Mouse (Mus musculus) gastrocnemius, postnatal 36 days (tissue): ENCODE results near the gene Hist1h2bn. TPM values are rescaled to one million over a fixed set of nuclear protein-coding genes. Genes with fewer than 3 reads are reported as not detected.
"Not testable (repeated sequence)": the region's sequence is repeated elsewhere in the genome, so short reads cannot be mapped to it uniquely, and the experiment has no call there.

Experiments
- DNase-seq, 2 experiments: peaks; one replicate each; pipeline ENCODE4 v3.0.0; 2022
- intact Hi-C: fragments of 180-260 bp; cut with DNase I; formaldehyde crosslinking; loops from one replicate; pipeline ENCODE4 v1.15.1; 2025
- long read RNA-seq, 2 experiments: library from polyadenylated mRNA; stranded (forward); transcript quantifications; one replicate each; pipeline ENCODE4 v2.0.0; 2021
- total RNA-seq, 2 experiments: library from RNA; stranded (reverse); gene quantifications; 2 replicates each; pipeline ENCODE4 v1.2.3; 2021

Hist1h2bn gene
- 1 to 10 TPM; 6.9 to 9.3 TPM for total RNA-seq
- long read RNA-seq, experiment 1 = 0 reads
- long read RNA-seq, experiment 2 = 0 reads

GRCm38 (mm10) chr13:21753524-21754285, at the start of gene Hist1h2bn, which contains the start of gene Hist1h2ak:
Gene Hist1h2bn (plus strand): TSS chr13:21754123.
Gene Hist1h2ak (minus strand): TSS chr13:21753827.
- intact Hi-C loops = not testable (repeated sequence)
- peak in 1 of 2 experiments; percentile 30 for DNase-seq

DNA sequence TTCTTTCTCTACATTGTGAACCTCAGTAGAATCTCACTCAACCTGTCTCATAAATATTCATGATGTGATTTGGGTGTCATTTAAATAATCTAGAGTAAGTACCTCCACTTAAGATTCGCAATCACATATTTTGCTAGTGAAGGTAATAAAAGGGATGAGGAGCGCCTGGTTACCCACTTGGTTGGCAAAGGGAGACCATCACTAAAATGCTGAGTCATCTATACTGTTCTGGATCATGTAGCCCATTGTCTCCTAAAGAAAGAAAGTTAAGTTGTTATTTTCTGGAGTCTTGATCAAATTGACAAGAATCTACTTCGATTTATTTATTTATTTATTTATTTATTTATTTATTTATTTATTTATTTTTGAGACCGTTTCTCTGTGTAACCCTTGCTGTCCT, 47.3 kb upstream of the Hist1h2bn start:
- intact Hi-C loops = no loop called here
- DNase-seq = no peak

DNA sequence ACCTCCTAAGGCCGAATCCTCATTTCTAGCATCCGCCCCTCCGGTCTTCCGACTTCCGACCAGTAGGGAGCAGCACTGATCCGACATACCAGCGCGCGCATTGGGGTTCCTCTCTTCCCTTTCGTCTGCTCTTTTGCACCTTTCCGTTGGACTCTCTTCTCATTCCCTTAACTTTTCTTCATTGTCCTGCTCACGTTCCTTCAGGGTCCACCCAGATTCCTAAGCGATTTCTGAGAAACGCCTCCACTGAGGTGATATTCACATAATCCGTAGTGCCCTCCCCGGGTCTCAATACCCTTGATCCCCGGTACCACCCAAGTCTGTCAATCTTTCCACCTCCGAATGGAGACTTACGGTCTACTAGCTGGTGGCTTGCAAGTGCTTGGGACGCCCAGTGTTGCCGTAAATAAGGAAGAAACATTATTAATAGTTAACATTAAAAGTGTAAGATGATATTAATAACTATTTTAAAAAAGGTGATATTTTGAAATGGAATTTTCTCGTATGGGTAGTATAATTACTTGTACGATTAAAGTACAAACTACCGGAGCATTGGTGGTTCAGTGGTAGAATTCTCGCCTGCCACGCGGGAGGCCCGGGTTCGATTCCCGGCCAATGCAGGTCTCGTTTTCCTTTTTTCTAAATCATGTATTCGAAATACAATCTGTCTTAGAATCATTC, 43.8 kb upstream of the Hist1h2bn start:
- intact Hi-C loops = loop anchor here (5.0 to 10.0 kb wide), 6 partner anchors 75 to 1875 kb away; partner anchors contain the start of genes Abt1, Hist1h1b, Hist1h2an and Hist1h2bp
- peak; percentile 78 to 82 for DNase-seq

DNA sequence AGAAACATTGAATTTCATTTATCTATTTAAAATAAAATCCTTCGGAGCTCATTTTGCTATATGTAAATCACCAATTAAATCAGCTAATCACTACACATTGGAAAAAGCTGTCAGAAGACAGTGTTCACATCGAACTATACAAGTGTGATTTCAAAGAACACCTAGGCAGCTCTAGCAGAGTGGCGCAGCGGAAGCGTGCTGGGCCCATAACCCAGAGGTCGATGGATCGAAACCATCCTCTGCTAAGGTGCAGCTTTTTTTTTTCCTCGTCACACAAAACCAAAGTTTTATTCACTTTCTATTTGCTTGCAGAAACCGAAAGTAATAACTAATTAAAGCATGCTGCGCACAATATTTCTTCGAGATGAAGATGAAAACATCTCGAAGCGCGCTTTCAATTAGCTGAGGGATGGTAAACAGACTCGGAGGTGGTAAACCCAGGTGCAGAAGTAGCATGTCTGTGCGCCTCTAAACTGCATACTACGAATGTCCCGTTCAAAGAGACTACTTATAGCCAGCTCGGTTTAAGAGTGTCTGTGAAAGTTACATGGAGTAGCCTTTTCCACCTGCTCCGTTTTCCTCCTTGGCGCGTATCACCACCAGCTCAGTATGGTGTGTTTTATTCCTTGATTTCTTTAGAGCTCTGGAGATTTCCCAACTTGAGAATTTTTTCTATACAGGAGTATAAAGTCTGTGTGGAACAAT, 43.0 kb upstream of the Hist1h2bn start:
- intact Hi-C loops = loop anchor here (5.0 to 10.0 kb wide), 6 partner anchors 74 to 1874 kb away; partner anchors contain the start of genes Abt1, Hist1h1b, Hist1h2an and Hist1h2bp
- DNase-seq = peak; percentile 54 to 58

DNA sequence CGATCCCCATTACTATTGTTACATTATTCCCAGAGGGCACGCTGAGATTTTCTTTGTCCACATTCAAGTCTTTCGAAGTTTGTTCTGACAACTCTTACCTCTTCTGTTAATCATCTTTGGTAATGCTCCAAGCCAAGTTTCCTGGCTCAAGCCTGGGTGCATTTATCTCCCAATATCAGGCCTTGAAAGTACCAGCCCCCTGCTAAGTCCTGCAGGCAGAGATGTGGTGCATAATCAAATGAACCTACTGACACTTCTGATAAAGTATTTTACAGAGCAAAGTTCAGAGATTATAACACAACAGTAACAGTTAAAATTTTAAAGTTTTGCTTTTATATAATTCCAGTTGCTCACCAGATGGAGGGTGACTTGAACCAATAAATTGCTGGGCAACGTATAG, 42.2 kb upstream of the Hist1h2bn start:
- intact Hi-C loops = loop anchor here (5.0 to 10.0 kb wide), 6 partner anchors 73 to 1873 kb away; partner anchors contain the start of genes Abt1, Hist1h1b, Hist1h2an and Hist1h2bp
- DNase-seq = no peak

- DNase-seq = peak in 1 of 2 experiments; percentile 21
- intact Hi-C loops = loop anchor here (5.0 to 10.0 kb wide), 6 partner anchors 70 to 1870 kb away; partner anchors contain the start of genes Abt1, Hist1h1b, Hist1h2an and Hist1h2bp
Observed at GRCm38 (mm10) chr13:21714725-21715124, 39.2 kb upstream of the Hist1h2bn start.

DNA sequence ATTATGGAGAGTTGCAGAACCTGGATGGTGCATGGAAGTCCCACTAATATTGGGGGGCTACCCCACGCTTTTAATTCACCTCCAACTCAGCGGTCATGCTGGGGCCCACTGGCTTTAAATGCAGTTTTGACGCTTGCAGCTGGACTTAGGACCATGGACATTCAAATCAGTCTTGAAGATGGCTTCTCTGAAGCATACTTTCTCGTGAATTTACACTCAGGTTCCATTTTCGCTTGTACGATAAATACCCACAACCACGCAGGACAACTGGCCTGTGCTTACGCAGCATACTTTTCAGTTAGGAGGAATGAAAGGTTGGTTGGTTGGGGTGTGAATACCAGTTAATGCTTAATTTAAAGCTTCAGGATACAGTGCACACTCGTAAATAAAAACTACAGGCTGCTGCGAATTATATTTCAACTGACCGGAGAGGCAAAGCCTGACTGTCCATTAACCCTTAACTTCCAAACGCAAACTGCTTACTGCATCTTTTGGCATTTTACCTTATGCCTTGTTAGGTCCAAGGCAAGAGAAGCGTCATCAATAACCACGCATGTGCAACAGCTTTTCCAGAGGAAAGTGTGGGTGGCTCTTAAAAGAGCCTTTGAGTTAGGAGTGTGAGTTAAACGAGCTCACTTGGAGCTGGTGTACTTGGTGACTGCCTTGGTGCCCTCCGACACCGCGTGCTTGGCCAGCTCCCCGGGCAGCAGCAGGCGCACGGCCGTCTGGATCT, 38.6 kb upstream of the Hist1h2bn start:
- intact Hi-C loops = loop anchor here (10.0 kb wide), 4 partner anchors 70 to 1870 kb away; partner anchors contain the start of genes Abt1, Hist1h1b, Hist1h2an and Hist1h2bp
- no peak for DNase-seq

GRCm38 (mm10) chr13:21715864-21716539, 37.9 kb upstream of the Hist1h2bn start, which contains the start of the genes Hist1h2bl and Hist1h2ai:
Gene Hist1h2bl (minus strand): TSS chr13:21716143.
Gene Hist1h2ai (plus strand): TSS chr13:21716422.
- DNase-seq = peak; percentile 44 to 45
- intact Hi-C loops = loop anchor here (10.0 kb wide), 4 partner anchors 69 to 1869 kb away; partner anchors contain the start of genes Abt1, Hist1h1b, Hist1h2an and Hist1h2bp

DNA sequence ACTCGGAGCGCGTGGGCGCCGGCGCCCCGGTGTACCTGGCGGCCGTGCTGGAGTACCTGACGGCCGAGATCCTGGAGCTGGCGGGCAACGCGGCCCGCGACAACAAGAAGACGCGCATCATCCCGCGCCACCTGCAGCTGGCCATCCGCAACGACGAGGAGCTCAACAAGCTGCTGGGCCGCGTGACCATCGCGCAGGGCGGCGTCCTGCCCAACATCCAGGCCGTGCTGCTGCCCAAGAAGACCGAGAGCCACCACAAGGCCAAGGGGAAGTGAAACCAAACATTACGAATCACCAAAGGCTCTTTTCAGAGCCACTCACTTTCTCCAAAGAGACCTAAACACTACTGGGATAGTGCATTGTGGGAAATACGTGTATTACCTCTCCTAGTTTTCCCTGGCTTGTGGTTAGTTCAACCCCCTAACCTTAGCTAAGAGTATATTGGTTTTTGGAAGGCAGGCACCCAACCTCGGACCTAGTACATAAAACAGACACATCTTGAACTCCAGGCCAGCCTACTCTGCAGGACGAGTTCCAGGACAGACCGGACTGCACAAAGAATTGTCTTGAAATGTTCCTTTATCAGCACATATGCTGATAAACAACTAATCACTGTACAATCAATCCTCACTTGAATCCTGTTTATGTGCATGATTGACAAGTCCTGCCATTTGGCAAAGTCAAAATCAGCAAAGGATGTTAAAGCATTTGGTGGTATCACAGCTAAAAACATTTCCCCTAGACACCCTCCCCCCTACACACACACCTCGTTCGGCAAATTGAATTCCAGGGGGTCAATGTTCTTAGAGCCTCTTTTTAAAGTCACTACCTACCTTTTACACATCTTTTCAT, 37.2 kb upstream of the Hist1h2bn start:
- not testable (repeated sequence) for DNase-seq
- intact Hi-C loops = loop anchor here (10.0 kb wide), 4 partner anchors 68 to 1868 kb away; partner anchors contain the start of genes Abt1, Hist1h1b, Hist1h2an and Hist1h2bp

GRCm38 (mm10) chr13:21717397-21718357, 36.2 kb upstream of the Hist1h2bn start, which contains the start of gene Hist1h3h:
Gene Hist1h3h (plus strand): TSS chr13:21717659.
- intact Hi-C loops = loop anchor here (10.0 kb wide), 4 partner anchors 67 to 1867 kb away; partner anchors contain the start of genes Abt1, Hist1h1b, Hist1h2an and Hist1h2bp
- peak; percentile 37 to 41 for DNase-seq

DNA sequence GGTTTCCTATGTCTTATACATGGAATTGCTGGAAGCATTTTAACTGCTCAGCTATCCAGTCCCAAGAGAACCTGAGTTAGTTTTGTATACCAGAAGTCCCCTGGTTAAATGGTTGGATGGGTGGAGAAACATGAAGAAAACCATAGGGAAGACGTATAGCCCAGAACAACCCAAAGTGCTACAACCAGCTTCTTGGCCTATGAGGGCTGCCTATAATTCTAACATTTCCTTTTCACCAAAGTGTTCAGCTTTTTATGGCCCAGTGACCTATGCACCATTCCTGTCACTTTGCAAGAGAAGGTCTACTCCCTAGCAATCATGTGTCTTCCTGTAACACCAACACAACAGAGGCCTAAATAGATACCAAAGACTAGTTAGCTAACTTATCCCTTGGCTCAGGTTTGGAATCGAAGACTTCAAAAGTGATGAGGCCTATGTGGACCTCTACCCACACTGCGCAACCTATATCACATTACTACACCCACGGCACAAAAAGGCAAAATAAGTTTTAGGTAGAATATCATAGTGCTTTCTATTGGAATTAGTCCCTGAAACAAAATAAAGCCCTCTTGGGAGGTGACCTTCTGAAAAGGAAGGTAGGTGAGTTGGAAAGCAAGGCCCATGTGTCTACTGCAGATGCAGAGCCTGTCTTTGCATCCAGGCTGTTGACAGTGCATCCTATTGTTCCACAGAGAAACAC, 35.4 kb upstream of the Hist1h2bn start:
- DNase-seq = no peak
- intact Hi-C loops = loop anchor here (10.0 kb wide), 4 partner anchors 66 to 1866 kb away; partner anchors contain the start of genes Abt1, Hist1h1b, Hist1h2an and Hist1h2bp

- intact Hi-C loops, DNase-seq: not testable (repeated sequence)
Observed at GRCm38 (mm10) chr13:21721107-21721756, 32.7 kb upstream of the Hist1h2bn start.

- intact Hi-C loops = not testable (repeated sequence)
- peak in 1 of 2 experiments; percentile 40 for DNase-seq
Observed at GRCm38 (mm10) chr13:21721757-21722372, 32.1 kb upstream of the Hist1h2bn start, which contains the start of gene Hist1h2bm. Gene Hist1h2bm (plus strand): TSS chr13:21722044.

DNA sequence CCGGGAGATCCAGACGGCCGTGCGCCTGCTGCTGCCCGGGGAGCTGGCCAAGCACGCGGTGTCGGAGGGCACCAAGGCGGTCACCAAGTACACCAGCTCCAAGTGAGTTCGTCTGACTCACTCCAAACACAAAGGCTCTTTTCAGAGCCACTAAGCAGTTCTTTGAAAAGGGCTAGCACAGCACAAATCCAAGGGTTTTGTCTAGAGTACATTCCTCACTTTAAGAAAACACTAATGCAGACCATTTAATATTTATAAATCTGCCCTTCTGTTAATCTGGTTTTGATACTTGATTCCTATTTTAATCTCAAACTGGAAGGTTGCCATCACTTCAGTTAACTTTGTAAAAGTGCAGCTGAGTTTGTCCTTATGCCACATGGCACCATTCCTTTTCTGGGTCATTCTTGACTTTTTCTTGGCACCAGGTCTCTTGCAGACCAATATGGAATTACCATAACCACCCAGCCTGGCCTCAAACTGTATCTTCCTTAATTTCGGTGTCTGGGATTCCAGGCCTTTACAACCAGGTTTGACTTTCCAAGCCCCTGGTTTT, 31.5 kb upstream of the Hist1h2bn start:
- intact Hi-C loops = no loop called here
- no peak for DNase-seq
